Comparison of ENCODE assay signal across 9 mouse cellular contexts in the genomic region with DNA sequence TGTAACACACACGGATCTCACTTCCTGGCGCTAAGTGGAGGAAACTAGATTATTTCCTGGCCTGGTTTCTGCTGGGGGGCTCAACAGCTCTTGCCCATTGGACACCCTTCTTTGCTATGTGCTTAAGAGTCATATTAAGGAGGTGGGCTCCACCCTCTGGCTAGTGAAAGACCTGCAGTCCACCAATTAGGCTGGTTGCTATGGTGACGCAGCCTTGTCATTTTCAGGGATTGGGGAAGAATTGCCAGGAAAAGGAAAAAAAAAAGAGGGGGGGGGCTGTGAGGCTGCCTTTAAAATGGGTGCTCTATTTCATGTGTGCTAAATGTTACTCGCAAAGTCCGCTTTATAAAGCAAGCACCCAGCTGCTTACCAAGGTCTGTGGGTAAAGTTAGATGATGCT. TPM values are rescaled to one million over a fixed set of nuclear protein-coding genes. Genes with fewer than 3 reads are reported as not detected.
DNase-seq lines count a peak whose midpoint lies in the region; ATAC-seq and TF ChIP-seq lines count a peak whose summit lies in the region.
"Had no signal": no experiment of that assay in that cellular context is flagged by ENCODE, and none has a peak within 500 bp of the region (broad histone marks: within the 10 kb centered on the region; RNA-seq: fewer than 3 reads in every experiment).

No protein-coding gene starts in this region.

- H3K4me1 ChIP-seq in kidney, adult 2 months (ENCODE audit: control insufficient read depth, insufficient read depth, low read length): no peaks in the 10 kb centered on the region
- H3K4me1 ChIP-seq in cortical plate, adult 2 months (ENCODE audit: control insufficient read depth, insufficient read depth, low read length): peaks cover 4% of the 10 kb centered on the region
- peaks cover 43% of the 10 kb centered on the region for H3K4me1 ChIP-seq in hindbrain, embryonic 16.5 days (ENCODE audit: control insufficient read depth, insufficient read depth, low read depth, low read length)
- H3K4me1 ChIP-seq in midbrain, embryonic 15.5 days: peaks cover 60% of the 10 kb centered on the region
- H3K4me1 ChIP-seq: liver, embryonic 15.5 days had no signal

- 48% methylated on average over 5 of the region's 5 CpGs for WGBS in kidney, adult 2 months
- 24% methylated on average over 5 of the region's 5 CpGs for WGBS in hindbrain, embryonic 16.5 days
- 25% methylated on average over 5 of the region's 5 CpGs for WGBS in midbrain, embryonic 15.5 days

- H3K9me3 ChIP-seq in hindbrain, embryonic 16.5 days (ENCODE audit: control insufficient read depth, low read length): no peaks in the 10 kb centered on the region
- H3K9me3 ChIP-seq in midbrain, embryonic 15.5 days: no peaks in the 10 kb centered on the region
- H3K9me3 ChIP-seq: liver, embryonic 15.5 days had no signal

- H3K4me3 ChIP-seq in kidney, adult 2 months (ENCODE audit: insufficient read depth, low read depth, low read length): no peak overlapping the region
- peak overlapping the region; percentile 22; the same call in 1 of the 2 replicates for H3K4me3 ChIP-seq in cortical plate, adult 2 months (ENCODE audit: insufficient read depth, low read length)
- peak overlapping the region; percentile 34 for H3K4me3 ChIP-seq in hindbrain, embryonic 16.5 days (ENCODE audit: low read length)
- H3K4me3 ChIP-seq in midbrain, embryonic 15.5 days: peak overlapping the region; percentile 29
- H3K4me3 ChIP-seq: liver, embryonic 15.5 days had no signal

- H3K27ac ChIP-seq in kidney, adult 2 months (ENCODE audit: insufficient read depth, low read depth, low read length): no peak overlapping the region
- H3K27ac ChIP-seq in cortical plate, adult 2 months (ENCODE audit: insufficient read depth, low read length): no peak overlapping the region
- H3K27ac ChIP-seq in hindbrain, embryonic 16.5 days (ENCODE audit: low read depth, low read length): 0 out of 2 replicates have a peak overlapping the region, but pooled peaks have one; percentile 23
- peak overlapping the region; percentile 60; the same call in 1 of the 2 replicates for H3K27ac ChIP-seq in midbrain, embryonic 15.5 days
- H3K27ac ChIP-seq: liver, embryonic 15.5 days had no signal

- peak overlapping the region; percentile 76 for H3K4me2 ChIP-seq in hindbrain, embryonic 16.5 days (ENCODE audit: low read length)
- H3K4me2 ChIP-seq in midbrain, embryonic 15.5 days: peak overlapping the region; percentile 71
- H3K4me2 ChIP-seq: liver, embryonic 15.5 days had no signal

- no peak for DNase-seq in kidney, adult 2 months
- DNase-seq in kidney, adult 11 months: no peak
- DNase-seq in spleen, postnatal 36 days (ENCODE audit: low spot score in 2 of 2): no peak
- DNase-seq in heart, adult 8-10 months (ENCODE audit: low spot score): no peak

- no peaks in the 10 kb centered on the region for H3K36me3 ChIP-seq in kidney, adult 2 months (ENCODE audit: control insufficient read depth, insufficient read depth, low read length)
- no peaks in the 10 kb centered on the region for H3K36me3 ChIP-seq in hindbrain, embryonic 16.5 days (ENCODE audit: control insufficient read depth, insufficient read depth, low read length)
- no peaks in the 10 kb centered on the region for H3K36me3 ChIP-seq in midbrain, embryonic 15.5 days (replicated peaks)
- H3K36me3 ChIP-seq: liver, embryonic 15.5 days had no signal

- ATAC-seq in hindbrain, embryonic 16.5 days: peak; percentile 48; the same call in 1 of the 2 replicates
- ATAC-seq in midbrain, embryonic 15.5 days (replicated peaks): 0 out of 2 replicates have a peak, but pooled peaks have one; percentile 14
- ATAC-seq in erythroid progenitor cell, adult 5-6 weeks (replicated peaks; ENCODE audit: low FRiP score, poor library complexity, severe bottlenecking): no peak

- TF ChIP-seq POLR2A in kidney, adult 2 months (IDR thresholded peaks at IDR 0.05; ENCODE audit: low read depth, low read length): no peak
- no peak for TF ChIP-seq POLR2A in cortical plate, adult 2 months (IDR thresholded peaks at IDR 0.05; ENCODE audit: extremely low read depth, insufficient read depth, low read length)

- TF ChIP-seq CTCF in kidney, adult 2 months (conservative IDR thresholded peaks at IDR 0.05; ENCODE audit: insufficient read depth, insufficient read length, low read depth, low read length): 0 out of 2 replicates have a peak, but pooled peaks have one; percentile 23
- peak; percentile 59 for TF ChIP-seq CTCF in cortical plate, adult 2 months (IDR thresholded peaks at IDR 0.05; ENCODE audit: extremely low read depth, insufficient read depth, low read length)

- H3K9ac ChIP-seq in hindbrain, embryonic 16.5 days (ENCODE audit: low read depth, low read length): peak overlapping the region; percentile 44; the same call in 1 of the 2 replicates
- peak overlapping the region; percentile 37 for H3K9ac ChIP-seq in midbrain, embryonic 15.5 days
- H3K9ac ChIP-seq: liver, embryonic 15.5 days had no signal

- H3K27me3 ChIP-seq in kidney, adult 2 months (replicated peaks; ENCODE audit: control insufficient read depth, insufficient read depth, low read length): no peaks in the 10 kb centered on the region
- H3K27me3 ChIP-seq in hindbrain, embryonic 16.5 days (replicated peaks; ENCODE audit: control insufficient read depth, insufficient read depth, low read length): no peaks in the 10 kb centered on the region
- H3K27me3 ChIP-seq in midbrain, embryonic 15.5 days (replicated peaks): no peaks in the 10 kb centered on the region

RNA-seq across cellular contexts. Expression of a gene that starts 2.9 kb away (rescaled TPM):
- 6.3 and 6.9 TPM in 2 replicates for polyA plus RNA-seq in kidney, adult 2 months (2012; rRNA removed)
- polyA plus RNA-seq in cortical plate, adult 2 months (2012; rRNA removed): 102 and 104 TPM in 2 replicates
- 27.8 and 28.3 TPM in 2 replicates for polyA plus RNA-seq in hindbrain, embryonic 16.5 days (2015; fragmentation: Nextera tagmentation; extraction: Ambion mirVana)
- polyA plus RNA-seq in midbrain, embryonic 15.5 days (2015; fragmentation: Nextera tagmentation; extraction: Ambion mirVana): 27.6 and 29.2 TPM in 2 replicates
- total RNA-seq in erythroid progenitor cell, adult 5-6 weeks (2015; ENCODE audit: low replicate concordance): not detected in 2 replicates
- not detected in 2 replicates for total RNA-seq in erythroid progenitor cell, adult 5-6 weeks (2017; ENCODE audit: low replicate concordance)
- 1 to 10 TPM; 4.7 to 6.3 (median 5.6) TPM for total RNA-seq in heart, adult 8-10 months (2022)
- polyA plus RNA-seq: liver, embryonic 15.5 days had no signal

Comparison
In these comparisons a context has a peak if more than half of its experiments do, and no peak if none do; other contexts are left out.
1. H3K27ac ChIP-seq: peak in hindbrain, embryonic 16.5 days (single experiment) and midbrain, embryonic 15.5 days (single experiment); none in kidney, adult 2 months (single experiment) and cortical plate, adult 2 months (single experiment).